Comparison of ENCODE assay signal across 9 mouse cellular contexts in genomic region chr14:121445194-121445593, GRCm38 (mm10). TPM values are rescaled to one million over a fixed set of nuclear protein-coding genes. Genes with fewer than 3 reads are reported as not detected.
DNase-seq lines count a peak whose midpoint lies in the region; ATAC-seq and TF ChIP-seq lines count a peak whose summit lies in the region.
"Had no signal": no experiment of that assay in that cellular context is flagged by ENCODE, and none has a peak within 500 bp of the region (broad histone marks: within the 10 kb centered on the region; RNA-seq: fewer than 3 reads in every experiment).

No protein-coding gene starts in this region.

- peak; percentile 55 to 77 for DNase-seq in heart, adult 2 months
- DNase-seq in heart, embryonic 10.5 days (ENCODE audit: low spot score): no peak
- peak; percentile 54 to 60 for DNase-seq in adrenal gland, adult 18-20 months (ENCODE audit: low spot score in 2 of 2)
- DNase-seq in forebrain, embryonic 11.5 days (ENCODE audit: low spot score): peak; percentile 85
- peak; percentile 75 for DNase-seq in midbrain, embryonic 14.5 days

- peak; percentile 67 for ATAC-seq in forebrain, embryonic 11.5 days (replicated peaks; ENCODE audit: low FRiP score)
- ATAC-seq in hindbrain, embryonic 13.5 days (ENCODE audit: low FRiP score): peak; percentile 57; the same call in 1 of the 2 replicates
- ATAC-seq in limb, embryonic 13.5 days (ENCODE audit: low FRiP score, low read depth): peak; percentile 71
- no peak for ATAC-seq in midbrain, embryonic 14.5 days (ENCODE audit: low FRiP score, low TSS enrichment)
- 0 out of 2 replicates have a peak, but pooled peaks have one; percentile 56 for ATAC-seq in stomach, embryonic 14.5 days (ENCODE audit: insufficient number of reproducible peaks, insufficient read depth, low FRiP score, low read depth)

- no peaks in the 10 kb centered on the region for H3K36me3 ChIP-seq in heart, adult 2 months (ENCODE audit: control insufficient read depth, insufficient read depth, low read length)
- no peaks in the 10 kb centered on the region for H3K36me3 ChIP-seq in heart, embryonic 10.5 days
- H3K36me3 ChIP-seq in forebrain, embryonic 11.5 days (ENCODE audit: control insufficient read depth, insufficient read depth, low read length): no peaks in the 10 kb centered on the region
- H3K36me3 ChIP-seq in hindbrain, embryonic 13.5 days: no peaks in the 10 kb centered on the region
- H3K36me3 ChIP-seq in limb, embryonic 13.5 days: no peaks in the 10 kb centered on the region
- H3K36me3 ChIP-seq in midbrain, embryonic 14.5 days (ENCODE audit: control insufficient read depth, insufficient read depth, low read length): no peaks in the 10 kb centered on the region
- H3K36me3 ChIP-seq in stomach, embryonic 14.5 days (ENCODE audit: control insufficient read depth, insufficient read depth, low read length): no peaks in the 10 kb centered on the region
- H3K36me3 ChIP-seq: neural tube, embryonic 13.5 days had no signal

- no peaks in the 10 kb centered on the region for H3K9me3 ChIP-seq in heart, embryonic 10.5 days
- no peaks in the 10 kb centered on the region for H3K9me3 ChIP-seq in forebrain, embryonic 11.5 days (ENCODE audit: control insufficient read depth, low read length)
- no peaks in the 10 kb centered on the region for H3K9me3 ChIP-seq in hindbrain, embryonic 13.5 days
- no peaks in the 10 kb centered on the region for H3K9me3 ChIP-seq in limb, embryonic 13.5 days
- H3K9me3 ChIP-seq in midbrain, embryonic 14.5 days (ENCODE audit: control insufficient read depth, low read length): no peaks in the 10 kb centered on the region
- H3K9me3 ChIP-seq in stomach, embryonic 14.5 days (ENCODE audit: control insufficient read depth, low read depth, low read length): no peaks in the 10 kb centered on the region
- H3K9me3 ChIP-seq: neural tube, embryonic 13.5 days had no signal

- H3K4me2 ChIP-seq in forebrain, embryonic 11.5 days (ENCODE audit: low read depth, low read length, severe bottlenecking): no peak overlapping the region
- H3K4me2 ChIP-seq in hindbrain, embryonic 13.5 days: no peak overlapping the region
- H3K4me2 ChIP-seq in limb, embryonic 13.5 days (replicated peaks): no peak overlapping the region
- H3K4me2 ChIP-seq in midbrain, embryonic 14.5 days (ENCODE audit: low read length): no peak overlapping the region
- no peak overlapping the region for H3K4me2 ChIP-seq in stomach, embryonic 14.5 days (replicated peaks; ENCODE audit: low read depth, low read length)
- H3K4me2 ChIP-seq: neural tube, embryonic 13.5 days had no signal

- no peaks in the 10 kb centered on the region for H3K27me3 ChIP-seq in heart, adult 2 months (ENCODE audit: control insufficient read depth, insufficient read depth, low read length)
- no peaks in the 10 kb centered on the region for H3K27me3 ChIP-seq in heart, embryonic 10.5 days (ENCODE audit: insufficient read depth, poor library complexity, severe bottlenecking)
- no peaks in the 10 kb centered on the region for H3K27me3 ChIP-seq in forebrain, embryonic 11.5 days (ENCODE audit: control insufficient read depth, insufficient read depth, low read length)
- H3K27me3 ChIP-seq in hindbrain, embryonic 13.5 days: peaks cover 5% of the 10 kb centered on the region; the same call in 1 of the 2 replicates
- H3K27me3 ChIP-seq in limb, embryonic 13.5 days: no peaks in the 10 kb centered on the region; the same call in 1 of the 2 replicates
- H3K27me3 ChIP-seq in midbrain, embryonic 14.5 days (ENCODE audit: control insufficient read depth, insufficient read depth, low read length): no peaks in the 10 kb centered on the region
- H3K27me3 ChIP-seq in stomach, embryonic 14.5 days (ENCODE audit: control insufficient read depth, insufficient read depth, low read length): no peaks in the 10 kb centered on the region
- H3K27me3 ChIP-seq: neural tube, embryonic 13.5 days had no signal

- TF ChIP-seq CTCF in heart, adult 2 months (IDR thresholded peaks at IDR 0.05): peak; percentile 89

- H3K27ac ChIP-seq in heart, adult 2 months: no peak overlapping the region
- no peak overlapping the region for H3K27ac ChIP-seq in heart, embryonic 10.5 days
- no peak overlapping the region for H3K27ac ChIP-seq in forebrain, embryonic 11.5 days (ENCODE audit: low read depth, low read length)
- H3K27ac ChIP-seq in hindbrain, embryonic 13.5 days: no peak overlapping the region
- no peak overlapping the region for H3K27ac ChIP-seq in limb, embryonic 13.5 days
- H3K27ac ChIP-seq in midbrain, embryonic 14.5 days (replicated peaks; ENCODE audit: low read depth, low read length): no peak overlapping the region
- H3K27ac ChIP-seq in stomach, embryonic 14.5 days (ENCODE audit: low read length): no peak overlapping the region
- H3K27ac ChIP-seq: neural tube, embryonic 13.5 days had no signal

- H3K9ac ChIP-seq in heart, adult 2 months (ENCODE audit: low read depth, low read length): no peak overlapping the region
- no peak overlapping the region for H3K9ac ChIP-seq in forebrain, embryonic 11.5 days (ENCODE audit: low read length)
- no peak overlapping the region for H3K9ac ChIP-seq in hindbrain, embryonic 13.5 days
- no peak overlapping the region for H3K9ac ChIP-seq in limb, embryonic 13.5 days
- H3K9ac ChIP-seq in midbrain, embryonic 14.5 days (replicated peaks; ENCODE audit: low read length): no peak overlapping the region
- H3K9ac ChIP-seq in stomach, embryonic 14.5 days (replicated peaks; ENCODE audit: low read depth, low read length): no peak overlapping the region
- H3K9ac ChIP-seq: neural tube, embryonic 13.5 days had no signal

- no peaks in the 10 kb centered on the region for H3K79me2 ChIP-seq in heart, adult 2 months (replicated peaks; ENCODE audit: control insufficient read depth, insufficient read depth, low read length)

- TF ChIP-seq EP300 in heart, adult 2 months (IDR thresholded peaks at IDR 0.05; ENCODE audit: insufficient read depth, low read depth, low read length): 0 out of 2 replicates have a peak, but pooled peaks have one; percentile 48

- 16% methylated on average over 8 of the region's 8 CpGs for WGBS in heart, adult 2 months
- WGBS in heart, embryonic 10.5 days: 17% methylated on average over 8 of the region's 8 CpGs
- 20% methylated on average over 8 of the region's 8 CpGs for WGBS in forebrain, embryonic 11.5 days
- 20% methylated on average over 8 of the region's 8 CpGs for WGBS in hindbrain, embryonic 13.5 days
- 15% methylated on average over 8 of the region's 8 CpGs for WGBS in limb, embryonic 13.5 days
- 23% methylated on average over 8 of the region's 8 CpGs for WGBS in midbrain, embryonic 14.5 days
- 15% methylated on average over 8 of the region's 8 CpGs for whole genome bisulfite sequencing in stomach, embryonic 14.5 days

- H3K4me3 ChIP-seq in heart, adult 2 months: no peak overlapping the region
- no peak overlapping the region for H3K4me3 ChIP-seq in heart, embryonic 10.5 days
- no peak overlapping the region for H3K4me3 ChIP-seq in forebrain, embryonic 11.5 days (ENCODE audit: low read depth, low read length)
- H3K4me3 ChIP-seq in hindbrain, embryonic 13.5 days: no peak overlapping the region
- no peak overlapping the region for H3K4me3 ChIP-seq in limb, embryonic 13.5 days
- no peak overlapping the region for H3K4me3 ChIP-seq in midbrain, embryonic 14.5 days (replicated peaks; ENCODE audit: low read depth, low read length)
- H3K4me3 ChIP-seq in stomach, embryonic 14.5 days (ENCODE audit: low read depth, low read length): no peak overlapping the region
- H3K4me3 ChIP-seq: neural tube, embryonic 13.5 days had no signal

- TF ChIP-seq POLR2A in heart, adult 2 months (IDR thresholded peaks at IDR 0.05; ENCODE audit: insufficient read depth, low read depth, low read length): no peak

- H3K4me1 ChIP-seq in heart, adult 2 months (ENCODE audit: control insufficient read depth, insufficient read depth, low read length): no peaks in the 10 kb centered on the region
- H3K4me1 ChIP-seq in heart, embryonic 10.5 days: peaks cover 19% of the 10 kb centered on the region
- no peaks in the 10 kb centered on the region; the same call in 1 of the 2 replicates for H3K4me1 ChIP-seq in forebrain, embryonic 11.5 days (replicated peaks; ENCODE audit: control insufficient read depth, insufficient read depth, low read length)
- peaks cover 10% of the 10 kb centered on the region; the same call in 1 of the 2 replicates for H3K4me1 ChIP-seq in hindbrain, embryonic 13.5 days (replicated peaks)
- H3K4me1 ChIP-seq in limb, embryonic 13.5 days: peaks cover 7% of the 10 kb centered on the region; the same call in 1 of the 2 replicates
- H3K4me1 ChIP-seq in midbrain, embryonic 14.5 days (ENCODE audit: control insufficient read depth, insufficient read depth, low read length): no peaks in the 10 kb centered on the region
- H3K4me1 ChIP-seq in stomach, embryonic 14.5 days (ENCODE audit: control insufficient read depth, insufficient read depth, low read length): no peaks in the 10 kb centered on the region

- intact Hi-C loops in heart, adult 2 months (cut with DNase I): loop anchor here (2.0 kb wide), 1 partner anchor 60 kb away; no protein-coding TSS in a partner anchor

RNA-seq across cellular contexts. Expression of gene Slc15a1, which starts 59.9 kb away (rescaled TPM):
- total RNA-seq in heart, adult 2 months (2021): not detected
- polyA plus RNA-seq in heart, adult 2 months (2012; rRNA removed): not detected in 2 replicates
- polyA plus RNA-seq in heart, embryonic 10.5 days (2016; fragmentation: Nextera tagmentation; extraction: Ambion mirVana): 0.04 TPM in 1 of 2 replicates, not detected in the other
- total RNA-seq in adrenal gland, adult 18-20 months (2021): under 1 TPM in 1 of 2 experiments, not detected in 1; 0.19 TPM
- polyA plus RNA-seq in forebrain, embryonic 11.5 days (2014; fragmentation: Nextera tagmentation; extraction: Ambion mirVana): not detected in 2 replicates
- not detected in 2 replicates for polyA plus RNA-seq in hindbrain, embryonic 13.5 days (2015; fragmentation: Nextera tagmentation; extraction: Ambion mirVana)
- polyA plus RNA-seq in limb, embryonic 13.5 days (2015; fragmentation: Nextera tagmentation; extraction: Ambion mirVana): not detected in 2 replicates
- not detected in 2 replicates for polyA plus RNA-seq in midbrain, embryonic 14.5 days (2014; fragmentation: Nextera tagmentation; extraction: Ambion mirVana)
- 0.10 TPM in 1 of 2 replicates, not detected in the other for polyA plus RNA-seq in stomach, embryonic 14.5 days (2014; fragmentation: Nextera tagmentation; extraction: Ambion mirVana)
- polyA plus RNA-seq: neural tube, embryonic 13.5 days had no signal
